Mouse (Mus musculus): ENCODE data around the gene Galm. TPM values are rescaled to one million over a fixed set of nuclear protein-coding genes. Genes with fewer than 3 reads are reported as not detected.

Gene Galm
- polyA plus RNA-seq, 1 experiment from 2014 or later: 10.0 TPM

Other genes with a start within 250 kb of the Galm start
- gene Atl2, start 231.3 kb upstream of the Galm start, polyA plus RNA-seq (2016; fragmentation: Nextera tagmentation; extraction: Ambion mirVana): 31.7 and 33.5 TPM in 2 replicates
- gene Hnrnpll, start 65.1 kb upstream of the Galm start, polyA plus RNA-seq (2016; fragmentation: Nextera tagmentation; extraction: Ambion mirVana): 60.6 and 63.5 TPM in 2 replicates
- 349 and 357 TPM in 2 replicates for gene Srsf7, start 79.8 kb downstream of the Galm start, polyA plus RNA-seq (2016; fragmentation: Nextera tagmentation; extraction: Ambion mirVana)
- gene Ttc39d, start 80.0 kb downstream of the Galm start, polyA plus RNA-seq (2016; fragmentation: Nextera tagmentation; extraction: Ambion mirVana): 0.06 and 0.15 TPM in 2 replicates
- gene Gemin6, start 97.0 kb downstream of the Galm start, polyA plus RNA-seq (2016; fragmentation: Nextera tagmentation; extraction: Ambion mirVana): 25.8 and 27.4 TPM in 2 replicates
- gene Morn2, start 162.7 kb downstream of the Galm start, polyA plus RNA-seq (2016; fragmentation: Nextera tagmentation; extraction: Ambion mirVana): 16.5 and 17.2 TPM in 2 replicates
- 13.7 and 13.8 TPM in 2 replicates for gene Dhx57, start 163.0 kb downstream of the Galm start, polyA plus RNA-seq (2016; fragmentation: Nextera tagmentation; extraction: Ambion mirVana)
- 1.4 and 2.2 TPM in 2 replicates for gene Arhgef33, start 179.9 kb downstream of the Galm start, polyA plus RNA-seq (2016; fragmentation: Nextera tagmentation; extraction: Ambion mirVana)
- gene Gm10190, start 246.1 kb downstream of the Galm start, polyA plus RNA-seq (2016; fragmentation: Nextera tagmentation; extraction: Ambion mirVana): 1.1 and 2.4 TPM in 2 replicates

All from heart, embryonic 12.5 days (tissue).